Mouse (Mus musculus): ENCODE measurements around the gene Stt3b. TPM values are rescaled to one million over a fixed set of nuclear protein-coding genes. Genes with fewer than 3 reads are reported as not detected.

The Stt3b gene
- total and polyA plus RNA-seq, 3 experiments: 26.0 to 95.9 (median 65.4) TPM

DNA sequence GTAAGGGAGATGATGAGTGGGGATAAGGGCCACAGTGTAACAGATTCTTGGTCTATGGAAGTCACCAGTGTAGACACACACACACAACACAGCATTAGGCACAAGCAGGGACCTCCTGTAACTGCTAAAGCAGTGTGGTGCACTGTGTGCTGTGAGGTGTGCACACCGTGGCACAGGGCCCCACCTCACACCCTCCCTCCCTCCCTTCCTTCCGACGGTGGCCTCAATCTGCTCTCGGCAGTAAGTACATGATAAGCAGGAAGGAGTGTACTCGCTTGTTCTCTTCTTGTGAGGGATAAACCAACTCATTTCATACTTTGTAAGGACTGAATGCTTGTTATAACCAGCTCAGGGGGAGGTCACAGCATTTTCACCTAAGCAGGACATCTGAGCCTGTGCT lies 61.1 kb downstream of the Stt3b start:
- DNase-seq (ENCODE audit: low spot score): no peak
- Histone ChIP-seq H3K36me3 (replicated peaks) (peaks cover 88% of the 10 kb centered on the region), H3K4me1 (ENCODE audit: insufficient read depth, low read depth, low read length) (peaks cover 4% of the 10 kb centered on the region), H3K9me3 (replicated peaks) (no peaks in the 10 kb centered on the region), H3K4me3 (ENCODE audit: low read depth, low read length) (no peak overlapping the region), H3K27me3 (ENCODE audit: insufficient read depth, low read length) (no peaks in the 10 kb centered on the region)
- no peak; the same call in 1 of the 2 replicates for ATAC-seq (ENCODE audit: extremely low read depth, insufficient number of reproducible peaks, low FRiP score, poor library complexity, severe bottlenecking)
- TF ChIP-seq GATA2 (IDR thresholded peaks at IDR 0.05; ENCODE audit: borderline replicate concordance, low read depth, low read length): no peak
- TF ChIP-seq TAL1 (conservative IDR thresholded peaks at IDR 0.05; ENCODE audit: low read depth, low read length): no peak
- no peak for TF ChIP-seq GATA1 (IDR thresholded peaks at IDR 0.05; ENCODE audit: borderline replicate concordance, low read length)
- no peak for TF ChIP-seq CTCF (IDR thresholded peaks at IDR 0.05; ENCODE audit: low read depth, low read length)
- no peak for TF ChIP-seq POLR2AphosphoS5 (IDR thresholded peaks at IDR 0.05; ENCODE audit: insufficient replicate concordance, low read depth, low read length)

DNA sequence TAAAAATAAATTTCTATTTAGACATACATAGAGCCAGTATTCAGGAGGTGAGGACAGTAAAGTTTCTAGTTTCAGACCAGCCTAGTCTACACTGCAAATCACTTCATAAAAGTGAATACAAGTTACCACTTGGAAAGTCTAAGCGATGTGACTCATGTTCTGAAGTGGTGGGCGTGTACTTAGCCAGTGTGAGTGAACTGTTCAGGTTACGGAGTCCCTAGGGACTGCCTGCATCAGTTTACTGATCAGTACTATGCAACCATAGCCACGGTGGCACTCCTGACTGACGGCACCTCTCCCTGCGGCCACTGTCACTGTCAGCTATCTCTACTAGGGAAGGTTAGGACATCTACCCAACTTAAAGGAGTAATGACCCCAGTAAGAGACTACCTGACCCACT lies 65.1 kb downstream of the Stt3b start:
- TF ChIP-seq TAL1 (conservative IDR thresholded peaks at IDR 0.05; ENCODE audit: low read depth, low read length) (no peak), GATA1 (IDR thresholded peaks at IDR 0.05; ENCODE audit: borderline replicate concordance, low read length) (no peak), GATA2 (IDR thresholded peaks at IDR 0.05; ENCODE audit: borderline replicate concordance, low read depth, low read length) (no peak), POLR2AphosphoS5 (IDR thresholded peaks at IDR 0.05; ENCODE audit: insufficient replicate concordance, low read depth, low read length) (no peak), CTCF (IDR thresholded peaks at IDR 0.05; ENCODE audit: low read depth, low read length) (no peak)
- H3K27me3 ChIP-seq (ENCODE audit: insufficient read depth, low read length): no peaks in the 10 kb centered on the region
- H3K36me3 ChIP-seq (replicated peaks): peaks cover 95% of the 10 kb centered on the region
- H3K9me3 ChIP-seq (replicated peaks): no peaks in the 10 kb centered on the region
- H3K4me1 ChIP-seq (ENCODE audit: insufficient read depth, low read depth, low read length): no peaks in the 10 kb centered on the region; the same call in 1 of the 2 replicates
- ATAC-seq (ENCODE audit: extremely low read depth, insufficient number of reproducible peaks, low FRiP score, poor library complexity, severe bottlenecking) (no peak), DNase-seq (ENCODE audit: low spot score) (no peak)
- H3K4me3 ChIP-seq (ENCODE audit: low read depth, low read length): no peak overlapping the region

DNA sequence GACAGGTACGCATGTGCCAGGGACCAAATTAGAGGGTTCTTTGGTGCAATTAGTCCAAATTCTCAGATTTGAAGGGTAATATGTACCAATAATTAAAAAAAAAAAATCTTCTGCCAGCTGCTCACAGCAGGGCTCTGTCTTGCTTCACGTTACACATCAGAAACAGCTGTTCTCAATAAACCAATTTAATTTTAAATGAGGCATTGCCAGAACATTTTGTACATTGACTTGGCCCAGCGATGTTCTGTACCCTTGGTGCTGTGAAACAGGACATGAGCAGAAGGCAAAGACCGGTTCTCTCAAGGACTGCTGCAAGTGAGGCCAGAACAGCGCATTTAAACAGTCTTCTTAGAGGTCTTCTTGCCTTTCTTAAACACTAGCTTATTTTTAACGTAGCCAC lies 66.6 kb downstream of the Stt3b start:
- DNase-seq (ENCODE audit: low spot score) (no peak), ATAC-seq (ENCODE audit: extremely low read depth, insufficient number of reproducible peaks, low FRiP score, poor library complexity, severe bottlenecking) (no peak)
- H3K27me3 ChIP-seq (ENCODE audit: insufficient read depth, low read length): no peaks in the 10 kb centered on the region
- no peaks in the 10 kb centered on the region; the same call in 1 of the 2 replicates for H3K4me1 ChIP-seq (ENCODE audit: insufficient read depth, low read depth, low read length)
- H3K4me3 ChIP-seq (ENCODE audit: low read depth, low read length): no peak overlapping the region
- no peaks in the 10 kb centered on the region for H3K9me3 ChIP-seq (replicated peaks)
- TF ChIP-seq TAL1 (conservative IDR thresholded peaks at IDR 0.05; ENCODE audit: low read depth, low read length): no peak
- no peak for TF ChIP-seq CTCF (IDR thresholded peaks at IDR 0.05; ENCODE audit: low read depth, low read length)
- no peak for TF ChIP-seq POLR2AphosphoS5 (IDR thresholded peaks at IDR 0.05; ENCODE audit: insufficient replicate concordance, low read depth, low read length)
- H3K36me3 ChIP-seq (replicated peaks): peaks cover 87% of the 10 kb centered on the region

DNA sequence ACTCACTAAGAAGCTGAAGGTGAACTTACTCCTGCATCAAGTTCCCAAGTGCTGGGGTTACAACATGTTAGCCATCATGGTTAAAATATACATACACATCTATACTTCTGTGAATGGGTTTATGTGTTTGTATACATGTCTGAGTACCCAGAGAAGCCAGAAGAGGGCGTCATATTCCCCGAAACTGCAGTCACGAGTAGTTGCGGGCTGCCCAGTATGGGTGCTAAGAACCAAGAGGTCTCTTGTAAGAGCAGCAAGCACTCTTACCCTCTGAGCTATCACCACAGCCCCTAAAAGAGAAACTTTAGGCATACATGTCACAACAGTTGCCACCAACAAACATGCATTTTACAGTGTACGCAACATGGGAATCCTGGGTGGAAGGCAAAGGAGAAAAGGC lies 70.4 kb downstream of the Stt3b start:
- H3K4me3 ChIP-seq (ENCODE audit: low read depth, low read length): no peak overlapping the region
- peaks cover 51% of the 10 kb centered on the region for H3K36me3 ChIP-seq (replicated peaks)
- H3K4me1 ChIP-seq (ENCODE audit: insufficient read depth, low read depth, low read length): peaks cover 11% of the 10 kb centered on the region
- H3K9me3 ChIP-seq (replicated peaks): no peaks in the 10 kb centered on the region
- ATAC-seq (ENCODE audit: extremely low read depth, insufficient number of reproducible peaks, low FRiP score, poor library complexity, severe bottlenecking) (no peak), DNase-seq (ENCODE audit: low spot score) (no peak)
- TF ChIP-seq POLR2AphosphoS5 (IDR thresholded peaks at IDR 0.05; ENCODE audit: insufficient replicate concordance, low read depth, low read length) (no peak), GATA2 (IDR thresholded peaks at IDR 0.05; ENCODE audit: borderline replicate concordance, low read depth, low read length) (no peak), GATA1 (IDR thresholded peaks at IDR 0.05; ENCODE audit: borderline replicate concordance, low read length) (no peak), CTCF (IDR thresholded peaks at IDR 0.05; ENCODE audit: low read depth, low read length) (no peak), TAL1 (conservative IDR thresholded peaks at IDR 0.05; ENCODE audit: low read depth, low read length) (no peak)
- no peaks in the 10 kb centered on the region for H3K27me3 ChIP-seq (ENCODE audit: insufficient read depth, low read length)

DNA sequence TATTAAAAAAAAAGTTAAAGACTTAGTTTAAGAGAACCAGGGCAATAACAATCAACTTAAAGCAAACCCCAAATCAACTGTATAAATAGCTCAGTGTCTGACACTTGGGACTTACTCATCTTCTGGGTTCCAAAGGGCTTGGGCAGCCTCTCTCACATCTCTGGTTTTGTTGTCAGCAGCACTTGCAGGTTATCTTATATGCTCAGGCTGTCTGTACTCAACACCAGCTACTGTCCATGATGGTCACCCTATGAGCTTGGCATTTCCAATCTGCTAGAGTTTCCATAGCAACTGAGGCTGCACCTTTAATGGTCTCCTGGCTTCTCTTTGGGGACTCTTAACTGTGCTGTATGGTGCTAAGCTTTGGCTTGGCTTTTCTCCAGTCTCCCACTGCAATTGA lies 72.3 kb downstream of the Stt3b start:
- Histone ChIP-seq H3K27me3 (ENCODE audit: insufficient read depth, low read length) (no peaks in the 10 kb centered on the region), H3K4me3 (ENCODE audit: low read depth, low read length) (no peak overlapping the region), H3K9me3 (replicated peaks) (no peaks in the 10 kb centered on the region), H3K4me1 (ENCODE audit: insufficient read depth, low read depth, low read length) (peaks cover 11% of the 10 kb centered on the region), H3K36me3 (replicated peaks) (peaks cover 31% of the 10 kb centered on the region)
- DNase-seq (ENCODE audit: low spot score): no peak
- ATAC-seq (ENCODE audit: extremely low read depth, insufficient number of reproducible peaks, low FRiP score, poor library complexity, severe bottlenecking): peak; percentile 61
- TF ChIP-seq TAL1 (conservative IDR thresholded peaks at IDR 0.05; ENCODE audit: low read depth, low read length): peak; percentile 42
- no peak for TF ChIP-seq GATA2 (IDR thresholded peaks at IDR 0.05; ENCODE audit: borderline replicate concordance, low read depth, low read length)
- TF ChIP-seq CTCF (IDR thresholded peaks at IDR 0.05; ENCODE audit: low read depth, low read length): no peak
- TF ChIP-seq POLR2AphosphoS5 (IDR thresholded peaks at IDR 0.05; ENCODE audit: insufficient replicate concordance, low read depth, low read length): no peak

DNA sequence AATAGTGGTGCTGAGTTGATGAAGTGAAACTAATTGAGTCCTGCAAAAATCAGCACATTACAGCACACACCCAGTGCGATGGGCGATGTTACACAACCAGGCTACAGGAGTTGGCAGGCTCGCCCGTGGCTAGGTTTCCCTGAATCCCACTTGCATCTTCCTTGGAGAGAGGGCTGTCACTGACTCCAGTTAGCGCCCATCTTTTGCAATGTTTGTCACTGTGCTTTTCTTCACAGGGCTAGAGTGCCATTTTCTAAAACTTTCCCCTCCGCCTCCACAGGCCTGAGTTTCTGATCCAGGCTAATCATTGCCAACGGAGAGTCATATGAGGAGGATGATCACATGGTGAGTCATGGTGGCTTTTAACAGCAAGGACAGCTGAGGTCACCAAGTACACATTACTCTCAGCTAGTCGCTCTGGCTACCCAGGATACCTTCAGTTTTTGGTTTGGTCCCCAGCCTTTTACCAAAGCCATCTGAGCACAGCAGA lies 73.8 kb downstream of the Stt3b start:
- Histone ChIP-seq H3K4me1 (ENCODE audit: insufficient read depth, low read depth, low read length) (peaks cover 11% of the 10 kb centered on the region), H3K27me3 (ENCODE audit: insufficient read depth, low read length) (no peaks in the 10 kb centered on the region), H3K4me3 (ENCODE audit: low read depth, low read length) (no peak overlapping the region), H3K36me3 (replicated peaks) (peaks cover 16% of the 10 kb centered on the region), H3K9me3 (replicated peaks) (0 out of 2 replicates have a peak, but pooled peaks cover under 1% of the 10 kb centered on the region)
- ATAC-seq (ENCODE audit: extremely low read depth, insufficient number of reproducible peaks, low FRiP score, poor library complexity, severe bottlenecking) (no peak), DNase-seq (ENCODE audit: low spot score) (no peak)
- no peak for TF ChIP-seq GATA2 (IDR thresholded peaks at IDR 0.05; ENCODE audit: borderline replicate concordance, low read depth, low read length)

DNA sequence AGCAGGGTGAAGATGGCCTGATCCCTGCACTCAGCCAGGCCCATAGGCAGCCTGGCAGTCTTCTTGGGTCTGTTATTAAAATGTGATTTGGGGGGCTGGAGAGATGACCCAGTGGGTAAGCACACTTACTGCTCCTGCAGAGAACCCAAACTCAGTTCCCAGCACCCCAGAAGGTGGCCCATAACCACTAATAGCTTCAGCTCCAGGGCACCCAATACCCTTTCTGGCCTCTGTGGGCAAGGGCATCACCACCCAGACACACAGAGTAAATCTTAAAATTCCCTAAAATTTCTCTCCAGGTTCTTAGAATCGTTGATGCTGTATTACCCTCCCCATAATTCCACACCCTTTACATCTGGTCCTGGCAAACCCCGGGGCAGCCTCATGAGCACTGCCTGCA lies 75.7 kb downstream of the Stt3b start:
- TF ChIP-seq GATA2 (IDR thresholded peaks at IDR 0.05; ENCODE audit: borderline replicate concordance, low read depth, low read length): no peak
- TF ChIP-seq CTCF (IDR thresholded peaks at IDR 0.05; ENCODE audit: low read depth, low read length): no peak
- TF ChIP-seq GATA1 (IDR thresholded peaks at IDR 0.05; ENCODE audit: borderline replicate concordance, low read length): no peak
- Histone ChIP-seq H3K4me1 (ENCODE audit: insufficient read depth, low read depth, low read length) (peaks cover 11% of the 10 kb centered on the region), H3K36me3 (replicated peaks) (peaks cover 3% of the 10 kb centered on the region), H3K9me3 (replicated peaks) (peaks cover 10% of the 10 kb centered on the region; the same call in 1 of the 2 replicates), H3K4me3 (ENCODE audit: low read depth, low read length) (no peak overlapping the region), H3K27me3 (ENCODE audit: insufficient read depth, low read length) (no peaks in the 10 kb centered on the region)
- no peak for ATAC-seq (ENCODE audit: extremely low read depth, insufficient number of reproducible peaks, low FRiP score, poor library complexity, severe bottlenecking)
- no peak for DNase-seq (ENCODE audit: low spot score)

Measured in G1E (cell line).